Mouse (Mus musculus) bone marrow, adult 2 months (tissue): ENCODE results near the gene Ssx2ip. TPM values are rescaled to one million over a fixed set of nuclear protein-coding genes. Genes with fewer than 3 reads are reported as not detected.
A peak's percentile ranks its signal among the peaks of the same experiment; 100 is the strongest.
"Not testable (repeated sequence)": the region's sequence is repeated elsewhere in the genome, so short reads cannot be mapped to it uniquely, and the experiment has no call there.

Source experiments
- H3K27ac ChIP-seq: fragments of 200-500 bp; 2 replicates; pipeline ENCODE4 v1.5.1; 2012; ENCODE audit warnings: low read depth, mild to moderate bottlenecking, control low read depth, inconsistent platforms, low read length; ENCODE audit not compliant: control insufficient read depth, poor library complexity, insufficient read depth
- H3K4me1 ChIP-seq: fragments of 200-500 bp; 2 replicates; pipeline ENCODE4 v1.6.1; 2011; ENCODE audit warnings: low read length; ENCODE audit not compliant: control insufficient read depth, insufficient read depth
- H3K4me3 ChIP-seq: fragments of 200-500 bp; replicated peaks from 2 replicates; pipeline ENCODE3; 2011; ENCODE audit warnings: mild to moderate bottlenecking, low read depth, low read length, control low read depth; ENCODE audit not compliant: control insufficient read depth
- CTCF ChIP-seq: fragments of 200-500 bp; IDR thresholded peaks from 2 replicates; pipeline ENCODE4 v1.5.1; 2011; ENCODE audit warnings: low read length, control low read depth; ENCODE audit not compliant: control insufficient read depth, insufficient read depth
- POLR2A ChIP-seq: fragments of 200-500 bp; IDR thresholded peaks from 2 replicates; pipeline ENCODE4 v1.6.1; 2011; ENCODE audit warnings: low read depth, mild to moderate bottlenecking, control low read depth, low read length, borderline replicate concordance; ENCODE audit not compliant: control insufficient read depth
- WGBS: fragments of 180-500 bp; shearing (Covaris S2); methylation state at CpG from one replicate; pipeline ENCODE4 v1.1.7; 2018; 5-methylcytosine and 5-hydroxymethylcytosine counted together
- polyA plus RNA-seq: library from polyadenylated mRNA; stranded (reverse); fragments of >200 nt; gene quantifications from 2 replicates; pipeline ENCODE4 v1.2.4, GENCODE M21; 2011; ENCODE audit warnings: low replicate concordance; ENCODE audit not compliant: missing spikeins, insufficient read depth, insufficient read length

The Ssx2ip gene
- polyA plus RNA-seq, 1 experiment = 26.0 TPM

- 92% methylated on average over 9 of the region's 9 CpGs for WGBS
Observed at GRCm38 (mm10) chr3:146419534-146419933, 15.1 kb downstream of the Ssx2ip start.

GRCm38 (mm10) chr3:146419992-146420537 is 15.6 kb downstream of the Ssx2ip start:
- WGBS = 88% methylated on average over 15 of the region's 15 CpGs
- Histone ChIP-seq H3K27ac (no peak overlapping the region), H3K4me1 (no peaks in the 10 kb centered on the region), H3K4me3 (no peak overlapping the region)
- TF ChIP-seq POLR2A = no peak
- TF ChIP-seq CTCF = no peak

More at GRCm38 (mm10) chr3:146419534-146419933, 15.1 kb downstream of the Ssx2ip start:
- Histone ChIP-seq H3K27ac (no peak overlapping the region), H3K4me1 (no peaks in the 10 kb centered on the region), H3K4me3 (no peak overlapping the region)
- TF ChIP-seq POLR2A (no peak), CTCF (no peak)

GRCm38 (mm10) chr3:146421787-146422186 is 17.3 kb downstream of the Ssx2ip start:
- H3K27ac ChIP-seq = no peak overlapping the region
- TF ChIP-seq POLR2A (no peak), CTCF (no peak)
- no peaks in the 10 kb centered on the region for H3K4me1 ChIP-seq
- WGBS = 8% methylated on average over 8 of the region's 8 CpGs
- H3K4me3 ChIP-seq = no peak overlapping the region

DNA sequence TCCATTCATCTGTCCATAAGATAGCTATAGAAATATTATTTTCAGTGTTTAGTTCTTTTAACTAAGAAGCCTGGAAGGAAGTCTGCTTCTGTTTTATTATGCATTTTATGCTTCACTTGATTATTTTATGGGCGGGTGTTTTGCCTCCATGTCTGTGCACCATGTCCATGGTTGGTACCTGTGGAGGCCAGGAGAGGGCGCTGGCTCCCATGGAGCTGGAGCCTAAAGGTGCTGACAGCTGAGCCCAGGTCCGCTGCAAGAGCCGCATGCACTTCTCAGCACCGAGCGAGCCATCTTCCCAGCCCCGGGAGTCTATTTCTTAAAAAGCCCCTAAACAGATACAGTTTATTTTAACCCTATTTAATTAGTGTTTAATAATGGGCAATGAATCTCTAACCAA is 19.3 kb downstream of the Ssx2ip start:
- Histone ChIP-seq H3K27ac (no peak overlapping the region), H3K4me3 (no peak overlapping the region), H3K4me1 (no peaks in the 10 kb centered on the region)
- WGBS = 92% methylated on average over 7 of the region's 7 CpGs
- TF ChIP-seq CTCF (peak; percentile 47; the same call in 1 of the 2 replicates), POLR2A (no peak)

- H3K27ac ChIP-seq = no peak overlapping the region
- TF ChIP-seq CTCF = no peak
- TF ChIP-seq POLR2A = no peak
- WGBS = 84% methylated on average over 7 of the region's 7 CpGs
- no peak overlapping the region for H3K4me3 ChIP-seq
- no peaks in the 10 kb centered on the region for H3K4me1 ChIP-seq
Observed at GRCm38 (mm10) chr3:146424306-146424900, 20.0 kb downstream of the Ssx2ip start.

DNA sequence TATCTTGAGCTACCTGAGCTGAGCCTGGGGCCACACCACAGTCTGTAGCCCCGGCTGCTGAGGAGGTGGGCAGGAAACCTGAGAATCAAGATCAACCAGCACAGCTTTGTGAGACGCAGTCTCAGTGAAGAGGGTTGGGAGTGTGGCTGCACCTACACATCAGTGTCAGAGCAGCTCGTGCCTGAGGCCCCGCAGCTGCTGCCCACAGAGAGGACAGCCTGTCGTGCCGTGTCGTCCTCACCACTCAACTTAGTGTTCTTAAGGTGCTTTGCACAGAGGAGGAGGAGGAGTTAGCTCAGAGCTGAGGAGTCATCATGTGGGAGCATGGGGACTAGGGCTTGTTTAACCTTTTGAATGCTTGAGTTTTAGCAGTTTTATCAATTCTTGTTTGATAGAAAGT is 21.5 kb downstream of the Ssx2ip start:
- WGBS = 91% methylated on average over 7 of the region's 7 CpGs
- Histone ChIP-seq H3K4me1 (no peaks in the 10 kb centered on the region), H3K4me3 (no peak overlapping the region), H3K27ac (no peak overlapping the region)
- TF ChIP-seq POLR2A = no peak
- no peak for TF ChIP-seq CTCF

GRCm38 (mm10) chr3:146426489-146426888 is 22.0 kb downstream of the Ssx2ip start:
- Histone ChIP-seq H3K4me3 (no peak overlapping the region), H3K27ac (no peak overlapping the region), H3K4me1 (no peaks in the 10 kb centered on the region)
- TF ChIP-seq POLR2A (no peak), CTCF (no peak)
- WGBS = 95% methylated on average over 8 of the region's 8 CpGs

DNA sequence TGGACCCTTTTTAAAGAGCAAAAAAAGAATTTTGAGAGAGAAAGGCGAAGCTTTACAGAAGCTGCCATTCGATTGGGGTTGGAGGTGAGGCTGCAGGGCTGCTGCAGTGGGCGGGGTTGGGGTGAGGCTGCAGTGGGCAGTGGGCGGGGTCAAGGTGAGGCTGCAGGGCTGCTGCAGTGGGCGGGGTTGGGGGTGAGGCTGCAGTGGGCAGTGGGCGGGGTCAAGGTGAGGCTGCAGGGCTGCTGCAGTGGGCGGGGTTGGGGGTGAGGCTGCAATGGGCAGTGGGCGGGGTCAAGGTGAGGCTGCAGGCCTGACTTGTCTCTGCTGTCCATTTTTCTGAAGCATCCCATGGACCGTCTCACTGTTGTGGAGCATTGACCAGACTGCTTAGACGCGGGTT is 28.6 kb downstream of the Ssx2ip start:
- not testable (repeated sequence) for H3K27ac ChIP-seq, H3K4me1 ChIP-seq, H3K4me3 ChIP-seq
- WGBS = 92% methylated on average over 11 of the region's 11 CpGs

- H3K4me1 ChIP-seq = no peaks in the 10 kb centered on the region
- 85% methylated on average over 14 of the region's 14 CpGs for WGBS
- TF ChIP-seq POLR2A (no peak), CTCF (no peak)
- no peak overlapping the region for H3K4me3 ChIP-seq
- H3K27ac ChIP-seq = no peak overlapping the region
Observed at GRCm38 (mm10) chr3:146433681-146434350, 29.4 kb downstream of the Ssx2ip start.
